Mouse (Mus musculus): Measurements from ENCODE around the gene Sdhaf3.
"Not testable (repeated sequence)": the region's sequence is repeated elsewhere in the genome, so short reads cannot be mapped to it uniquely, and the experiment has no call there.

Sdhaf3 gene

DNA sequence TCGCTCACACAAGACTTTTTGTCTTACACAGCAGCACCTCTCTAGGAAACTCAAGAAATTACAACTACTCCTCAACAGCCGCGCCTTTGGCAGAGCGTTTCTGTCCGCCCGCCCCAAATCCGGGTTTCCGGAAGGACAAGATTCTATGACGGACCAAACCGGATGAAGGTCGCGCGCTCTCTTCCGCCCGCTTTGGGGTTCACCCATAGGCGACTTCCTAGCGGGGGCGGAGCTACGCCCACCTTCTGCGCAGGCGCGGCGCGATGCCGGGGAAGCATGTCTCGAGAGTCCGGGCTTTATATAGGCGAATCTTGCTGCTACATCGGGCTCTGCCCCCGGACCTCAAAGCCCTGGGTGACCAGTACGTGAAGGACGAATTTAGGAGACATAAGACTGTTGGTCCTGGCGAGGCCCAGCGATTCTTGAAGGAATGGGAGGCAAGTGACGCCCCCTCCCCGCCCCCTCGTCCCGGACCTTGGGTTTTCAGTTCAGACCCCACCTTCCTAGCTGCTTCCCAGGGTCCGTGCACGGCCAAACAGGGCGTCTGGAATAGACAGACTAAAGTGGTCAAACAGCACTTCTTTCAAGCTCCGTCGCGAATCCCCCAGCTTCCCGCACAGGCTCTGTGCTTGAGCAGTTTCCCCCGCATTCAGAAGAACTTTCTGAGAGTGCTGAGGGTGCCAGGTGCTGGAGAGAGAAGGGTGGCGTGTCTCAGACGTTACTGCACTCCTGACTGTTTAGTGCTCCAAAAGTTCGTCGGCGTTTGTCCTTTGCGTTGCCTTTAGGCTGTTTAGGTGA lies at the start of gene Sdhaf3:
TSS of gene Sdhaf3 (plus strand) at position 241 of the 798 bp plus-strand sequence.
- peak; percentile 96 for DNase-seq (ENCODE audit: low spot score)

DNA sequence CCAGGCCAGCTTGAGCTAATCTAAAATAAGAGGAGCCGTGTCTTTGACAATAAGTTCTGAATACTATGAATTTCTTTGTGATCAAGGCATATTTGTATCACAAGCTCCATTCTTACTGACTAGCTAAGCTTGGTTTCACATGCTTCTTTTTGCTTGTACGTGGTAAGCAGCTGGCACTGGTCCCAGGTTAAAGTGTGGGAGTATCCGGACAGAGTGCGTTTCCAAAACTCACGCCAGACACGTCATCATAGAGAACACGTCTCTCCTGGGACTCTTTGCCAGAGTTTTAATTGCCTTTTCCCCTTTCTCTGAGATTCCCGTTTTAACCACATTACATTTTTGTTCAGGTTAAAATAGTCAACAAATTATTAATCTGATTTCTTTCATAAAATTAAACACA lies 46.2 kb upstream of the Sdhaf3 start:
- peak; percentile 32 for DNase-seq (ENCODE audit: low spot score)

DNA sequence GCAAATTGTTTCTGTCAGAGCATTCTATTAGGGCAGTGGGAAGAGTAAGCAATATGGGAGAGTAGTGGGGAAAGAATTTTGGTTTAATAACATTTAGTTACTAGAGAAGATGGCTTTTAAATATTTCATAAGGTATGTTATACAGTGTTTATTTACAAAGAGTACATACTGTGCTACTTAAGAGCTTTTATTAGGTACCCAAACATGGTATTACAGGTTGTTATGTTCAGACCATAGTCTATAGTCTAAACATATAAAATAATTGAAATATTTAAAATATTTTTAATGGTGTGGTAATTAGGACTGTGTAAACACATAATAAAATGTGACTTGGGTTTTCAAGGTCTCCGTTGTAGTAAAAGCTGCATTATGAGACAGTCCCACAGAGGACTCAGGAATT lies 41.5 kb upstream of the Sdhaf3 start:
- no peak for DNase-seq (ENCODE audit: low spot score)

DNA sequence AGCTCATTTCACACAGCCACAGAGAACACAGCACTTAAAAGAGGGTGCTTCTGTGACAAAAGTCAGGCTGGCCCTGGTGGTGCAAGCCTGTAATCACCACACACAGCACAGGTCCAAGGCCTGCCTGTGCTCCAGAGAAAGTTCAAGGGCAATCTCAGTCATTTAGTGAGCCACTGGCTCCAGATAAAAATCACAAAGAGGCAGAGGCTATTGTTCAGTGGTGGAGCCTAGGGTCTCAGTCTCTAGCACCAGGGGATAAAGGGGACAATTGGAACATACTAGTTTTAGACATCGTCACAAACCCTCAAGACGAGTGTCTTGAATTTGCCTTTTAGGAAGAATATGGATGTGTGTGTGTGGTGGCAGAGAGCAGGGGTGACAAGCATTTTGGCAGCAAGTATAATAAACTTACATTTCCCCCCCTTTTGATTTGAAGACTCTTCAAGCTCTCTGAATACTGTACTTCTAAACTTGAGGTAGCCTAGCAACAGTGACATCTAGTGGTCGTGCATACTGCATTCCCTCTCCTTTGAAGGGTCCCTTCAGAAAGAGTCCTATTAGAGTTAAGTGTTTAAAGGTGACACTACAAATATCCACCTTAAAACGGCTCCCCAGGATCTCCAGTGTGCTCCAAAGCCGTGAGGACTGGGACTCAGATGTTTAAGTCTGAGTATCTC lies 40.8 kb upstream of the Sdhaf3 start:
- DNase-seq (ENCODE audit: low spot score): peak; percentile 29

DNA sequence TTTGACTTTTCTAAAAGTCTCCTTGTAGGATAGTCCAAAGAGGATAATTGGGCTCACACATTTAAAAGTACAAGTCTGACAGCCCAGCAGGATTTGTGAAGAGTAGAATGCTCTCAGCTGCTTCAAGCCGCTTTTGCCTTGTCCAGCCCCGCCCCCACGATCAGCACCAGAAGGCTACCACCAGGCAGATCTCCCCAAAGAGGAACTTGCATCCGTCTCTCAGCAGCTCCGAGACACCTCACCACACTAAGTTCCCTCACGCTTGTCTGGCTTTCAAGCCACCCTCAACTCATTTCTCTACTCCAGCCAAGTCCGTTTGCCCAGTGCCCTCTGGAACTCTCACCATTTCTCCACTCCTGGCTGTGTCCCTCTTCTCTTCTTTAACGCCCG lies 40.3 kb upstream of the Sdhaf3 start:
- DNase-seq (ENCODE audit: low spot score): no peak

DNA sequence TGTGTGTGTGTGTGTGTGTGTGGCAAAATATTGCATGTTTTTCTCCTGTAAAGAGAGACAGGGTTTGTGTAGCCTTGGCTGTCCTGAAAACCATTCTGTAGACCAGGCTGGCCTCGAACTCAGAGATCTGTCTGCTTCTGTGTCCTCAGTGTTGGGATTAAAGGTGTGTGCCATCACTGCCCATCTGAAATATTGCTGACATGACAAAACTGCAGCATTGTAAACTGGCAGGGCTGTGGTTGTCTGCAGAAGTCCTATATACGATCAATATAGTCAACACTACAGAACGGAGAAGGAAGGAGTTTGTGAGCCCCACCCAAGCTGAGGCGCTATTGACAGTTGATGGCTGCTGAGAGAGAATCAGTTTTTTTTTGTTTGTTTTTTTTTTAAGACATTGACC lies 38.5 kb upstream of the Sdhaf3 start:
- DNase-seq (ENCODE audit: low spot score): no peak

DNA sequence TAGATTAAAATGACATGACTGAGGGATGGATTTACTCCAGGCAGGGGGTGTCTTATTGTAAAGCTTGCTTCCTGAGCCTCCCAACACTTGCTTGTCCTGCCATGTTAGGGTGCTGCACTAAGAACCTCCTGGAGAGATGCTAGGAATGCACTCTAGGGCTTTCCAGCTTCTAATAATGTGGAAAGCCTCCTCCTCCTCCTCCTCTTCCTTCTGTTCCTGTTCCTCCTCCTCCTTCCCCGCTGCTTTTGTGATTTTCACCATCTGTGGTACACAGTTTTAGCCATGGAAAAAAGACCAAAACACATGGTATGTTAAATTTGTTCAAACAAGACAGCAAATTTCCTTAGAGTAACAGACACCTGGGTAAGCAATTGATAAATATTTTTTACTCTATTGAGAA lies 30.5 kb upstream of the Sdhaf3 start:
- no peak for DNase-seq (ENCODE audit: low spot score)

DNA sequence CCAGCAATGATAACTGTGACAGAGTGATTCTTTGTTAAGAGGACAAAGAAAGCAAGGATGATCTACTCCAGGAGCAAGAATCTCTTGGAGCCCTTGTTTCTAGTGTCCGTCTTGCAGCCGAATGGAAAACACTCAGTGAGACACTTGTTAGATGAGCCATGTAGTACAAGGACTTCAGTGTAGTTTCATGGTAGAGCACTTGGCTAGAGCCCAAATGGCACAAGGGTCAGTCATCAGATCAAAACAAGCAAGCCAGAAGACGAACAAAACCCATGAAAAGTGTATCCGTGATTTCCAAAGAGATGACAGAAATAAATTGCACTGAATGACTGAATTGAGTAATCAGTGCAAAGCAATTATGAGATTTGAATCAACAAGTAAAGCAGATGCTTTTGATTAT lies 25.0 kb upstream of the Sdhaf3 start:
- no peak for DNase-seq (ENCODE audit: low spot score)

DNA sequence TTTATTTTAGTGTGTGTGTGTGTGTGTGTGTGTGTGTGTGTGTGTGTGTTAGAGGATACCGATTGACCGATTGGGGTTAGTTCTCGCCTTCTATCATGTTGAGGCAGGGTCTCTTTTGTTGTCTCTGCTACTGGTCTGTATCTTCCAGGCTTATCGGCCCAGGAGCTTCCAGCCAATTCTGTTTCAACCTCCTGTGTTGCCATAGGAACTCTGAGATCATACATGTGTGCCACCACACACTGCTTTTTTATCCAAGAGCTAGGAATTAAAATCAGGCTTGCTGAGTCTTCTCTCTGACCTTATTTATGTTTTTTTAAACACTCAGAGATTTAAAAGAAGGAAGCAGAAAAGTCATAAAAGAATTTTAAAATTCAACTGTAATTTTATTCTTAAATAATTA lies 24.3 kb upstream of the Sdhaf3 start:
- no peak for DNase-seq (ENCODE audit: low spot score)

DNA sequence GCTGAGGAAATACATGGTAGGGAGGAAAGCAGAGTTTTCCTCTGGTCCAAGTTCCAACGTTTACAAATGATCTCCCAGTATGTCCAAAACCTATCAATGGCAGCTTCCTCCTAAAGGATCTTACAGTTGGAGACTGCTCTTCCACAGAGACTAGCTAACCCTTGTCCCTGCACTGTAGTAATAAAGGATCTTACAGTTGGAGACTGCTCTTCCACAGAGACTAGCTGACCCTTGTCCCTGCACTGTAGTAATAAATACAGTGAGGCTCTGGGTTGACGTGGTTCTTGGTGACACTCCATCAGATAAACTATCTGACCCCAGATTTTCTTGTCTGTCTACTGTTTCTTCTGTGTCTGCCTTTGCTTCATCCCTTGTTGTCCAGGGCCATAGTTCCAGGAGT lies 15.0 kb upstream of the Sdhaf3 start:
- no peak for DNase-seq (ENCODE audit: low spot score)

DNA sequence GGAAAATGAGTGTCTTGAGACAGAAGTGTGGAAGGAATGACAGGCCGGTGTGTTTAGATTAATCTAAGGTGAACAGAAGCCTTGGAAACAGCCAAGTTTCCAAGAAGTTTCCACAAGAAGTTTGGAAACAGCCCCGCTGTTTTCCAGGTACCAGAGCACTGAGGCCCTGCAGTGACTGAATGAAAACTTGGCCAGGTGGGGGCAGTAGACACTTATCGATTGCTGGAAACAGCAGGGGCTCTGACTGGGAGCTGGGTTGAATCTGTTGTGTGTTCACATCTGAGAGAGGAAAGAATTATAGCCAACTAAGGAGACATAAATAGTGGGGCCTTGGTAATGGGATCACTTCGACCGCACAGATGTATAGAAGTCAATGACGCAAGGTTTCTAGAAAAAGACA lies 13.0 kb upstream of the Sdhaf3 start:
- no peak for DNase-seq (ENCODE audit: low spot score)

DNA sequence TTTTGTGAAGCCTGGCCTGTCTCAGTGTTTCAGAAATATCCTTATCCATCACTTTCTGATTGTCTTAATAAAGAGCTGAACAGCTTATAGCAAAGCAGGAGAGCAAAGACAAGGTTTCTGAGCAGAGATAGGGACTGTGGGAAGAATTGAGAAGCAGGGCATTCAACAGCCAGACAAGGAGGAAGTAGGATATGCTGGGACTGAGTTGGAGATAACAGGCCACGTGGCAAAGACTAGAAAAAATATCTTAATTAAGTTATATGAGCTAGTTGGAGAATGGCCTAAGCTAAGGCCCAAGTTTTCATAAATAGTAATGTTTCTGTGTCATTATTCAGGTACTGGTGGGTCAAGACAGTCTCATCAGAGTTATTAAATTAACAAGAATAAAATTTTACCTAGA lies 8.2 kb upstream of the Sdhaf3 start:
- no peak for DNase-seq (ENCODE audit: low spot score)

DNA sequence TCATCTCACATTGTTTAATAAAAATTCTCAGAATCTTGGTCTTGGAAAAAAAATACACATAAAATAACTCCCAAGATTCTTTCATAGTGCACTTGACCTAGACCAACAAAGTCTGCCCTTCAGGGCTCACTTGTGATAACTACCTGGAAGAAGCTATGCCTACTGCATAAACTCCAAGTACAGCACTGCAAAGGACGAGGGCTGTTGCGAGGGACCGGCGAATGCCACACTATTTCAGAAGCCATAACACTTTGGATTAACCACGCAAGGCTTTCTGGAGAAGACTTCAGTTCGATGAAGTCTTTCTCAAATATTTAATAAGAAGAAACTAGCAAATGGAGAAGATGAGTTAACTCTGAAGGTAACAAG lies 425 bp upstream of the Sdhaf3 start:
- no peak for DNase-seq (ENCODE audit: low spot score)

DNA sequence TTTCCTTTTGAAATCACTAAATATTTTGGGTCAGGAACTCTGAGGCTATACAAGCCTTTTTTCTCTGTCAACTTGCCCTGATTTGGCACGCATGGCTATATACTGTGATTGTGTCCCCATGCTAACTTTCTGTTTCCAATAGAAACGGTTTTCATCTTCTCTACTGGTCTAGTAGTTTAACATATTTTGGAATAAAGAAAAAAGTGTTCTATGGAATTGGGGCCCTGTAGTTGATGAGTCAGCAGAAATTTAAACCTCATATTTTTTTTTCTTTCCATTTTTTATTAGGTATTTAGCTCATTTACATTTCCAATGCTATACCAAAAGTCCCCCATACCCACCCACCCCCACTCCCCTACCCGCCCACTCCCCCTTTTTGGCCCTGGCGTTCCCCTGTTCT lies 3.4 kb downstream of the Sdhaf3 start:
- not testable (repeated sequence) for DNase-seq (ENCODE audit: low spot score)

DNA sequence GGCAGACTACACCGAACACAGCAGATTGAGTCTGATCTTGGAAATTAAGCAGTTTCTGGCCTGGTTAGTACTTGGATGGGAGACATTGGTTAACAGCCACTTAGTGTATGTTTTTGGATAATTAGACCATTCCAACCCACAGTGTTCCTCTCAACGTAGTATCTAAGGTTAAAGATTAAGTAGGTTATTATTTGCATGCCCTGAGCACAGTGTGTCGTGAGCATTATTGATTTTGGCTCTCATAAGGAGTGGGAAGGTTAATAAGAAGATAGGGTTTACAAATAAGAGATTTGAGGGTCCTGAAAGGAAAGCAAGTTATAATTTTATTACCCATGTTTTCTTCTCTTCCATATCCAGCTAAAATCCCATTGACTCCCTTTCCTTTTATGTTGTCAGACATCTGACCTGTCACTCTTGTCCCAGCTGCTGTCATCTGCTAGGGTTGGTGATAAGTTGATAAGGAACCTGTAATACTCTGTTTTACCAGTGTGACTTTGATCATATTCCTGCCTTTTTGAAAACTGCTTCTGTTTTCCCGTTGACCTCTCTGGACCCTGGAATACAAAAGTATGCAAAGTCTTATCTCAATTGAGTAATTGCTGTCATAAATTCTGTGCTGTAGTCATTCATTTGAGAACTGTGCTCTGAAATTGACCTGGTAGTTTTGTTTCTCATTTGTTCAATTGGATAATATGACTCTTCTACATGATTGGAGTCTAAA lies 41.6 kb downstream of the Sdhaf3 start:
- DNase-seq (ENCODE audit: low spot score): no peak

DNA sequence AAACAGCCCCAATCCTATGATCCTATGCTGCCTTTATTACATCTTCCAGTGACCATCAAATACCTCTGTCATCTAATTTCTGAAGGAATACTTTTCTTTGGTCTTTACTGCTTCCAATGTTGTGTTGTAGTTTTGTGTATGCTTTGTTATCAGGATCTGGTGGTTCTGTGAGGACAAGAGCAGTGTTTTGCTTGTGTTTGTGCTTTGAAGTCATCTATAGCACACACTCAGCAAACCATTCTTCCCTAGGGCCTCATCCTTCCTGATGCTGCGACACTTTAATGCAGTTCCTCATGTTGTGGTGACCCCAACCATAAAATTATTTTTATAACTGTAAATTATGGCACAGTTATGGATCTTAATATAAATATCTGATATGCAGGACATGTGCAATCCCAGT lies 42.2 kb downstream of the Sdhaf3 start:
- no peak for DNase-seq (ENCODE audit: low spot score)

DNA sequence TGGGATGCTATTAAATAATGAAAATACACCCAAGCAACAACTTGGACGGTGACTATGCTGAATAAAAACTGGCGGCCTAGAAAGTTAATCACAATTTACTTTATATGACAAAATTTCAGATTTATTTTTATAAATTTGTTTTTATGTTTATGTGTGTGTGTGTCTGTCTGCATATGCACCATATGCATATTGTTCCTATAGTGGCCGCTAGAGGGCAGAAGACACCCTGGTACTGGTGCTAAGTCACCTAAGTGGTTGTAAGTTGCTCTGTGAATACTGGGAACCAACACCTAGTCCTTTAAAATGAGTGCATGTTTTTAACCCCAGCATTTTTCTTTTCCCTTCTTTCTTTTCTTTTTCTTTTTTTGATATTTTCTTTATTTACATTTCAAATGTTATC lies 43.2 kb downstream of the Sdhaf3 start:
- no peak for DNase-seq (ENCODE audit: low spot score)

DNA sequence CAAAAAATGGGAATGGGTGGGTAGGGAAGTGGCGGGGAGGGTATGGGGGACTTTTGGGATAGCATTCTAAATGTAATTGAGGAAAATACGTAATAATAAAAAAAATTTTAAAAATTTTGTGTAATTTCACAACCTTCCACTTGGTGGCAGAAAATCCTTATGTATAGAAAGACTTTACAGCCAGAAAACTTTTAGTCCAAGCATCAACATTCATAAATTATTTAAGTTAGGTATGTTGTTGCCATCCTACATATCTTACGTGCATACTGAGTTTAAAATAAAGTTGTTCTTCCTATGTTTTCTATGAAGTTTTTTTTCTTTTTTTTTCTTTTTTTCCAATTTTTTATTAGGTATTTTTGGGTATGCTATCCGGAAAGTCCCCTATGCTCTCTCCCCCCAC lies 47.3 kb downstream of the Sdhaf3 start:
- no peak for DNase-seq (ENCODE audit: low spot score)

DNA sequence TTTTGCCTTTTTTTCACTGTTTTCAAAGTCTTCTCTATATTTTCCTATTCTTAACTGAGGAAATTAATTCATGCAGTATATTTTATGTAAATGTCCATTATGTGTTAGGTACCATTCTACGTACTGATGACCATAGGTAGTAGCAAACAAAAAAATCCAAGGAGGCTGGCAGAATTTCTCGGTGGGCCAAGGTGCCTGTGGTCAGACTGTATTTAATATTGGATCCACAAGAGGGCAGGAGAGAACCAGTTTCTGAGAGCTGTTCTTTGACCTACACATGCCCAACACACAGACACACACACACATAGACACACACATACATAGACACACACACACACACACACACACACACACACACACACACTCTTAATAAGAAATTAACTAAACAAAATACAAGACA lies 48.2 kb downstream of the Sdhaf3 start:
- no peak for DNase-seq (ENCODE audit: low spot score)

DNA sequence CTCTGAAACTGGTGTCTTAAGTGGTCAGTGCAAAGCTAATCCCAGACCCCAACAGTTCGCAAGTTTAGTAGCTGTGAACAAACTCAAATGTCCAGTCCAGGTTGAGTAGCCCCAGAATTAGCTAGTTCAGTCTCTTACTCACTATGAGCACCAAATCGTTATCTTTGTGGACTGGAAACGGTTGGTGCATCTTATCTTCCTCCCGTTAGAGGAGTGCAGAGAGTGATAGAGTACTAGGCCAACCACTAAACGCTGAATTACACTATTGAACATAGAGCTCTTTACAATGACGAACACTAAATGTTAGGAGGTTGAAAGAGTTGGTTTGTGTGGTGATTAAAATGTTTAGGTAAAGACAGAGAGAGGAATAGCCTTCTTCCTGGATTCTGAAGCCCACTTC lies 82.3 kb downstream of the Sdhaf3 start:
- DNase-seq (ENCODE audit: low spot score): no peak

DNA sequence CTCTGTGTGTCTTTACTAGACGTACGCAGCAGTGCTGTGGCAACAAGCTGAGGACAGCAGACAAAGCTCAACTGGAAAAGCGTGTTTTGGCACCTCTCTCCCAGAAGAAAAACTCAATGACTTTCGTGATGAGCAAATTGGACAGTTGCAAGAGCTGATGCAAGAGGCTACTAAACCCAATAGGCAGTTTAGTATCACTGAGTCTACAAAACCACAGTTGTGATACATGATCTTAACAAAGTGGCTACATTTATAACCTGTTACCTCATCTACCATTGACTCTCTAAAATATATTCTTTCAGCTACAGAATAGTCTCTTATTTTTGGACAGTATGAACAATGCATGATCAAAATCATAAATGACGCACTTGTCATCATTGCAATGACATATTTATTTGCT lies 83.0 kb downstream of the Sdhaf3 start:
- DNase-seq (ENCODE audit: low spot score): no peak

DNA sequence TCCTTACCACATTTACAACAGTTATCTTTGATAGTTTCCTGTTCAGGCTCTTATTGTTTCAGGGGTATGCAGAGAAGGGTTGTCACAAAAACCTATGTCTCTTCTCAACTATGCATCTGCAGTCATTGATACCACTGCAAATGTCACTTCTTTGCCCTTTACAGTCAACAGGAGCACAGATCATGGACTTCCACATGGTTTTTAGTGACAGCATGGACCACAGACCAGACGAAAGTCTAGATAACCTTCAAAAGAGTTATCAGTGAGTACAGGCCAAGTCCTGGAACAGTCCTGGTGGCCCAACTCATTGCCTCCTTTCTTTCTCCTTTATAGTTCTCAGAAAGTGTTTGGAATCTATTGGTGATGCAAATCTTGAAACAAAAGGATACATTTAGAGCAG lies 86.1 kb downstream of the Sdhaf3 start:
- no peak for DNase-seq (ENCODE audit: low spot score)

DNA sequence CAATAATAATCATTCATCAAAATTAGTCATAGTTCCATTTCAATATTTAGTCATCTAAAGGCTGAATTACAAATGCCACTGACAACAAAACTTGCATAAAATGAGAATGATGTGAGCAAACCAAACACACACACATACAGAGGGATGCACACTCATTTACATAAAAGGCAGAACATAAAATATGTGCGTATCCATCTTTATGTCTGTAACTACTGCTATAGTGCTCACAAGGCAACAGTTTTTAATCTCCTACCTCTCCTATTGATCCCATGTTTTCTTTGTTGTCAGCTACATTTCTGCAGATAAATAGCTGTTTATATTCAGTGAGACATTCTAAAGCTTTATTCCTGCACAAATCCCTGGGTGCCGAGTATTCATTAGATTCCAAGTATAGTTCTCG lies 107.0 kb downstream of the Sdhaf3 start:
- no peak for DNase-seq (ENCODE audit: low spot score)
